In genomic region chr5:97016842-97017577, GRCm38 (mm10) we compare ENCODE assay signal across 15 mouse cellular contexts. TPM values are rescaled to one million over a fixed set of nuclear protein-coding genes. Genes with fewer than 3 reads are reported as not detected.
DNase-seq lines count a peak whose midpoint lies in the region; ATAC-seq and TF ChIP-seq lines count a peak whose summit lies in the region.
"Had no signal": no experiment of that assay in that cellular context is flagged by ENCODE, and none has a peak within 500 bp of the region (broad histone marks: within the 10 kb centered on the region; RNA-seq: fewer than 3 reads in every experiment).

No protein-coding gene starts in this region.

- H3K4me3 ChIP-seq in hindbrain, embryonic 13.5 days, result no peak overlapping the region
- no peak overlapping the region for H3K4me3 ChIP-seq in hindbrain, embryonic 11.5 days (ENCODE audit: low read depth, low read length)
- peak overlapping the region; percentile 34; the same call in 1 of the 2 replicates for H3K4me3 ChIP-seq in G1E (ENCODE audit: low read depth, low read length)
- H3K4me3 ChIP-seq in liver, embryonic 13.5 days (replicated peaks), result no peak overlapping the region
- H3K4me3 ChIP-seq: gastrocnemius, adult 2 months; heart, embryonic 15.5 days; limb, embryonic 15.5 days had no signal

- 85% methylated on average over 9 of the region's 9 CpGs for WGBS in hindbrain, embryonic 13.5 days
- WGBS in hindbrain, embryonic 11.5 days, result 92% methylated on average over 9 of the region's 9 CpGs
- WGBS in liver, embryonic 13.5 days (ENCODE audit: insufficient replicate concordance), result 72% methylated on average over 9 of the region's 9 CpGs

- H3K4me1 ChIP-seq in hindbrain, embryonic 13.5 days (replicated peaks), result peaks cover 17% of the 10 kb centered on the region
- H3K4me1 ChIP-seq in hindbrain, embryonic 11.5 days (replicated peaks; ENCODE audit: control insufficient read depth, insufficient read depth, low read length), result no peaks in the 10 kb centered on the region
- peaks cover 86% of the 10 kb centered on the region for H3K4me1 ChIP-seq in G1E (ENCODE audit: insufficient read depth, low read depth, low read length)
- peaks cover 91% of the 10 kb centered on the region for H3K4me1 ChIP-seq in liver, embryonic 13.5 days (replicated peaks)

- H3K27me3 ChIP-seq in hindbrain, embryonic 13.5 days, result no peaks in the 10 kb centered on the region
- H3K27me3 ChIP-seq in hindbrain, embryonic 11.5 days (ENCODE audit: control insufficient read depth, insufficient read depth, low read length), result no peaks in the 10 kb centered on the region
- no peaks in the 10 kb centered on the region for H3K27me3 ChIP-seq in G1E (ENCODE audit: insufficient read depth, low read length)
- H3K27me3 ChIP-seq in liver, embryonic 13.5 days, result no peaks in the 10 kb centered on the region
- H3K27me3 ChIP-seq: heart, embryonic 15.5 days; limb, embryonic 15.5 days had no signal

- no peak overlapping the region for H3K9ac ChIP-seq in hindbrain, embryonic 13.5 days
- no peak overlapping the region for H3K9ac ChIP-seq in hindbrain, embryonic 11.5 days (ENCODE audit: low read depth, low read length)
- 0 out of 2 replicates have a peak overlapping the region, but pooled peaks have one; percentile 6 for H3K9ac ChIP-seq in liver, embryonic 13.5 days
- H3K9ac ChIP-seq: heart, embryonic 15.5 days; limb, embryonic 15.5 days had no signal

- H3K4me2 ChIP-seq in hindbrain, embryonic 13.5 days, result no peak overlapping the region
- no peak overlapping the region for H3K4me2 ChIP-seq in hindbrain, embryonic 11.5 days (replicated peaks; ENCODE audit: low read depth, low read length)
- H3K4me2 ChIP-seq in liver, embryonic 13.5 days, result peak overlapping the region; percentile 13; the same call in 1 of the 2 replicates
- H3K4me2 ChIP-seq: heart, embryonic 15.5 days; limb, embryonic 15.5 days had no signal

- H3K36me3 ChIP-seq in hindbrain, embryonic 13.5 days, result no peaks in the 10 kb centered on the region
- H3K36me3 ChIP-seq in hindbrain, embryonic 11.5 days (ENCODE audit: control insufficient read depth, insufficient read depth, low read length), result no peaks in the 10 kb centered on the region
- H3K36me3 ChIP-seq in G1E (replicated peaks), result peaks cover 58% of the 10 kb centered on the region
- H3K36me3 ChIP-seq in liver, embryonic 13.5 days, result peaks cover 31% of the 10 kb centered on the region
- H3K36me3 ChIP-seq: heart, embryonic 15.5 days; limb, embryonic 15.5 days had no signal

- 0 out of 2 replicates have a peak, but pooled peaks have one; percentile 38 for ATAC-seq in hindbrain, embryonic 13.5 days (ENCODE audit: low FRiP score)
- no peak for ATAC-seq in hindbrain, embryonic 11.5 days (ENCODE audit: low FRiP score)
- ATAC-seq in G1E (ENCODE audit: extremely low read depth, insufficient number of reproducible peaks, low FRiP score, poor library complexity, severe bottlenecking), result no peak
- ATAC-seq in liver, embryonic 13.5 days (ENCODE audit: low read depth), result peak; percentile 43; the same call in 1 of the 2 replicates
- ATAC-seq: inflammation-experienced regulatory T-cells, adult 6 months had no signal

- no peak for DNase-seq in hindbrain, embryonic 11.5 days (ENCODE audit: low spot score)
- DNase-seq in G1E (ENCODE audit: low spot score) (no peak), adipocyte (ENCODE audit: low spot score) (no peak)
- DNase-seq in brain, adult 2 months (ENCODE audit: low read depth, low spot score), result peak; percentile 47
- no peak for DNase-seq in liver, embryonic 13.5 days
- DNase-seq in lung, postnatal 14 days, result no peak
- DNase-seq in kidney, adult 11 months, result no peak
- DNase-seq: adrenal gland, postnatal 10 days; gastrocnemius, adult 2 months; kidney, postnatal 14 days; lung, postnatal 4 days had no signal

- TF ChIP-seq CTCF in G1E (IDR thresholded peaks at IDR 0.05; ENCODE audit: low read depth, low read length), result no peak

- H3K9me3 ChIP-seq in hindbrain, embryonic 13.5 days, result no peaks in the 10 kb centered on the region
- no peaks in the 10 kb centered on the region for H3K9me3 ChIP-seq in hindbrain, embryonic 11.5 days (ENCODE audit: control insufficient read depth, low read length)
- H3K9me3 ChIP-seq in G1E (replicated peaks), result no peaks in the 10 kb centered on the region
- no peaks in the 10 kb centered on the region for H3K9me3 ChIP-seq in liver, embryonic 13.5 days (replicated peaks)
- H3K9me3 ChIP-seq: heart, embryonic 15.5 days; limb, embryonic 15.5 days had no signal

- H3K27ac ChIP-seq in hindbrain, embryonic 13.5 days, result peak overlapping the region; percentile 50; the same call in 1 of the 2 replicates
- H3K27ac ChIP-seq in hindbrain, embryonic 11.5 days (ENCODE audit: low read depth, low read length), result no peak overlapping the region
- H3K27ac ChIP-seq in liver, embryonic 13.5 days, result peak overlapping the region; percentile 37
- H3K27ac ChIP-seq: gastrocnemius, adult 2 months; heart, embryonic 15.5 days; limb, embryonic 15.5 days had no signal

RNA-seq across cellular contexts. Expression of gene Bmp2k, which starts 19.5 kb away (rescaled TPM):
- polyA plus RNA-seq in hindbrain, embryonic 13.5 days (2015; fragmentation: Nextera tagmentation; extraction: Ambion mirVana), result 10.0 and 10.5 TPM in 2 replicates
- 11.1 and 13.7 TPM in 2 replicates for polyA plus RNA-seq in hindbrain, embryonic 11.5 days (2014; fragmentation: Nextera tagmentation; extraction: Ambion mirVana)
- total RNA-seq in G1E (2014; fragmentation: Nextera tagmentation) (944 and 1,145 TPM in 2 replicates), G1E (2017) (341 and 380 TPM in 2 replicates)
- polyA plus RNA-seq in G1E (2012), result 51.6 and 52.6 TPM in 2 replicates
- polyA plus RNA-seq in liver, embryonic 13.5 days (2015; fragmentation: Nextera tagmentation; extraction: Ambion mirVana), result 34.7 and 39.3 TPM in 2 replicates

Comparison
In these comparisons a context has a peak if more than half of its experiments do, and no peak if none do; other contexts are left out.
1. ATAC-seq: peak in hindbrain, embryonic 13.5 days (single experiment) and liver, embryonic 13.5 days (single experiment); none in hindbrain, embryonic 11.5 days (single experiment) and G1E (single experiment).